Mouse (Mus musculus) T-helper 2 cell (primary cell): Measurements from ENCODE around the gene Rasgef1c.

Source experiments
- in situ Hi-C: fragments of 300-600 bp; cut with MboI, MseI; formaldehyde crosslinking; loops from one replicate; pipeline ENCODE4 v1.15.1; 2025; ENCODE audit warnings: high pct_unique_total_duplicates

Rasgef1c gene

GRCm38 (mm10) chr11:49901659-49902458, at the start of gene Rasgef1c:
TSS of gene Rasgef1c (plus strand) at chr11:49901835.
- in situ Hi-C loops = no loop called here

- in situ Hi-C loops = no loop called here
Measured at GRCm38 (mm10) chr11:49855144-49855543, 46.5 kb upstream of the Rasgef1c start.

GRCm38 (mm10) chr11:49861139-49861538, 40.5 kb upstream of the Rasgef1c start:
- in situ Hi-C loops = no loop called here

DNA sequence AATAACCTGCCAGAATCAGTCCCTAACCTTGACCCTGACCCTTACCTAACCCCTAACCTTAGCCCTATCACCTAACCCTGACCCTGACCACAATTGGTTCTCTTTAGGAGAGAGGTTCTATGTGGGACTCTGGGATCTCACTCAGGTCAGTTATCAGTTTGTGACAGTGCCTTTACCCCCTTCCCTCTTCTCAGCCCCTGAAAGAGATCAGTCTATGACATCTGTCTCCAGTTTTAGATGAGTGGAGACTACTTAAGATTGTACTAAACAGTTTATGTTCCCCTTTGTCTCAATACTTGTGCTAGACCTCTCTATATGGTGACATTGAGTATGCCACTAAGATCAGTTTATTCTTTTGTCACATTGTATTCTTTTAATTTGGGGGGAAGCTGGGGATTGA, 37.7 kb upstream of the Rasgef1c start:
- in situ Hi-C loops = no loop called here

GRCm38 (mm10) chr11:49867320-49867719, 34.3 kb upstream of the Rasgef1c start:
- in situ Hi-C loops = no loop called here

- in situ Hi-C loops = loop anchor here (5.0 kb wide), 1 partner anchor 132 kb away; no protein-coding TSS in a partner anchor
Measured at GRCm38 (mm10) chr11:49869762-49870161, 31.9 kb upstream of the Rasgef1c start.

DNA sequence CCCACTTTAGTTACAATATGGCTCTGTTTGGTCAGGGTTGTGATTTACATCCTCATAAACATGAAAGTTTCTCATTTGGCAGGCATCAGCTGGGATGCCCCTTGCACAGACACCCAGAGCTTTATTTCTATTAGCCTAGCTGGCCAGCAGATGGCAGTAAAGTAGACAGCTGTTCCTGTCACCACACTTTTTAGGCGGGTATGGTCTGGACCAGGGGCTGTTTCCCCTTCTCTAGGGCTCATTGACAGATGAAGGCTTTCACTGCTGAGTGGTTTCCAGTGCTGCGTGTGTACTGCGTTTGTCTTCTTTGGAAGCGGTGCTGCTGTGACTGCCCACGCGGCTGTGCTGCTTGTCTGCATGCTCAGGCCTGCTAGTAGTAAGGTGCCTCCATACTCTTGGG, 29.7 kb upstream of the Rasgef1c start:
- in situ Hi-C loops = loop anchor here (5.0 kb wide), 1 partner anchor 135 kb away; no protein-coding TSS in a partner anchor

DNA sequence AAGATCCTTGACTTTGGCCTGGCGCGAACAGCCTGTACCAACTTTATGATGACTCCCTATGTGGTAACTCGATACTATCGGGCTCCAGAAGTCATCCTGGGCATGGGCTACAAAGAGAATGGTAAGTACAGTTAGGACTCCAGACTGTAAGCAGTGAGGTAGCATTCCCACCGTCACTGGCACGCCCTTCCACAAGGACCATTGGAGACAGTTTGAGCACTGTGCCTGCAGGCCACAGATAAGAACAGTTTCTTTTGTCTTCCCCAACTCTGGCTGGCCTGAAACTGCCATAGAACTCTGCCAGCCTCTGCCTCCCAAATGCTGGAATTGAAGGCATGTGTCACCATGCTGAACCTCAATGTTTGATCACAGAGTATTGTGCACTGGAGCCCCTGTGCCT, 28.9 kb upstream of the Rasgef1c start:
- in situ Hi-C loops = loop anchor here (5.0 kb wide), 1 partner anchor 135 kb away; no protein-coding TSS in a partner anchor

DNA sequence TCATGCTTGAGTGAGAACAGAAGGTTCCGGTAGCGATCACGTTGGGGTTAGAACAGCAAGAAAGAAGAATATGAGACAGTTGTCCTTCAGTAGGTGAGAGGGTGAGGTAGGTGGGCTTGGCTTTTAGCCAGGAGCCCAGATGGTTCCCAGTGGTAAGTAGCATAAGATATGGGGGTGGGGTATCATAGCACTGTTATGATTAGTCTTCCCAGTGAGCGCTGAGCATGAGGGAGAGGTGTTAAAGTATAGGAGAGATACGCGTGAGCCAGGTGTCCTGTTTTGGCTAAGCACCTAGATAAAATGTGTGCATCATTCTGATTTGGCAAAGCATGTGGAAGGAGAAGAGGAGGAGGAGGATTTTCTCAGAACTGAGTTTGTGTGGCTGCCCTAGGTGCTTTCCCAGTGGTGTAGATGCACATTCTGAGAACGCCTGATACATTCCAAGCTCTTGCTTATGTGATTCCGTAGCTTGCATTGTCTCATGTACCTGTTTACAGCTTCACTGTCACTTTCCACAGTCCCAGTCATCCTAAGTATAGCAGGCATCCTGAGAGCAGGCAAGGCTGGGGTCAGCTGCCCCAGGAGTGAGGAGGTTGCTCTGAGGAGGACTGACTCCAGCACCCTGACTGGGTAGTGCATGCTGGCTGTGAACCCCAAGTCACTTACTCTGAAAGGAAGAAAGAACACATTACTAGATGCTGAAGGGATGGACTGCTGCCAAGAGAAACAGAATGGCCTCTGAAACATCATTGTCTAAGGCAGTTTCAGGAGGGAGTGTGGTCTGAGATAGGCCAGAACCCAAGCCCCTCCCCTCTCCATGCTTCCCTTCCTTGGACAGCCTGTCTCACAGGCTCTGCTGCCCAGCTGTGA, 24.5 kb upstream of the Rasgef1c start:
- in situ Hi-C loops = no loop called here

GRCm38 (mm10) chr11:49879950-49880642, 21.5 kb upstream of the Rasgef1c start:
- in situ Hi-C loops = no loop called here

- in situ Hi-C loops = no loop called here
Measured at GRCm38 (mm10) chr11:49883394-49883793, 18.2 kb upstream of the Rasgef1c start.

DNA sequence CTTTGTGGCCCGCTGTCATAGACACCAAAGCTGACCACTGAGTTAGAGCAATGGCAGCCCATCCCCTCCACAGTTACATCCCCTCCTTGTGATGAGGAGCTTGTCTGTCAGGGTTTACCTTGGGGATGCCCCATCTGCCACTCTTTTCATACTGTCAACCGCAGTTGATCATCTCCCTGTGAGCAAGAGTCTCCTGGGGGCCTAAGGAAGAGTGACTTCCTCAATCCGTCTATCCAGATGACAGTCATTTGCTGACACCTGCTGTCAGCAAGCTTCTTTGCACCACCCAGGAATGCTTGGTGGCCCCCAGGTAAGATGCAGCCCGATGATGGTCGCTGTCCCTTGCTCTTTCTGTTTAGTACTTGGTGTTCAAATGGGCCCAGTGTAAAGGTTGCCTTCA, 13.2 kb upstream of the Rasgef1c start:
- in situ Hi-C loops = no loop called here

- in situ Hi-C loops = loop anchor here (5.0 kb wide), 1 partner anchor 70 kb away; no protein-coding TSS in a partner anchor
Measured at GRCm38 (mm10) chr11:49891993-49892392, 9.6 kb upstream of the Rasgef1c start.

GRCm38 (mm10) chr11:49893806-49894205, 7.8 kb upstream of the Rasgef1c start:
- in situ Hi-C loops = loop anchor here (5.0 kb wide), 1 partner anchor 68 kb away; no protein-coding TSS in a partner anchor

DNA sequence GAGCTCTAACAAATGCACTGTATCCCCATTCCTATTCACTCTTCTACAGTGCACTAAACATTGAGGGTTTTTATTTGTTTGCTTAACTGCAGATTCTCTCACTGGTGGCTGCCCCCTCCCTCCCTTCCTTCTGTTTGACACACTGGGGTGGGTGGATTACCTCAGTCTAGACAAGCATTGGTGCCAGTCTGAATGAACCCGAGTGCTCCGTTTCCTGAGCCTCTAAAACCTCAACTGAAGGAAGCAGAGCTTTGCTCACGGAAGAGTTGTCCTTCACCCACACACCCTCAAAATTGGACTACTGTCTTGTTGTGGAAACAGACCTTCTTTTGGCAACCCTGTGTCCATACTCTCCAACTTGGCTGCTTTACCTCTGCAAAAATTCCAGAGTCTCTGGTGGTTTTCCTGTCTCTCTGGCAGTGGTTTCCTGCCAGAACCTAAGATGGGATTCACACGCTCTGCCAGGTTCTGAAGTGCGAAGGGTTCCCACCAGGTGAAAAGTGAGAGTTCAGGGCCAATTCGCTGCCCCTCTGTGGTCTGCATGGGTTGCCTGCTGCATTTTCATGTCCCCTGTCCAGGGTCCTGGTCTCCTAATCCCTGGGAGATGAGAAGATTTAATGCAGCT, 5.6 kb upstream of the Rasgef1c start:
- in situ Hi-C loops = no loop called here

DNA sequence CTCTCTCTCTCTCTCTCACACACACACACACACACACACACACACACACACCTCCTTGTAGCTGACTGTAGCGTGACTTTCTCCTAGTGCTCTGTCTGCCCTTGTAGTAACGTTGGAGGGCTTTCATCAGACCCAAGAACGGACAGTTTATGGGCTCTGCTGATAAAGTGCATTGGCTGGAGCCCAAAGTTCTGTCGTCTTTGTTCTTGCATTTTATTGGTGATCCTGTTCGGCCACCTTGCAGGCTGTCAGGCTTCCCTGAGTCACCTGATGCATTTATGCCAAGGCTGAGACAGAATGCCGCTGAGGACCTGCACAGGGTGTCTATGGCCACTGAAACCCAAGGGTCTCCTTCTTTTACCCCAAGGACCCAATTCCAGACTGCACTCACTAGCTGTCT, 1.6 kb upstream of the Rasgef1c start:
- in situ Hi-C loops = no loop called here

DNA sequence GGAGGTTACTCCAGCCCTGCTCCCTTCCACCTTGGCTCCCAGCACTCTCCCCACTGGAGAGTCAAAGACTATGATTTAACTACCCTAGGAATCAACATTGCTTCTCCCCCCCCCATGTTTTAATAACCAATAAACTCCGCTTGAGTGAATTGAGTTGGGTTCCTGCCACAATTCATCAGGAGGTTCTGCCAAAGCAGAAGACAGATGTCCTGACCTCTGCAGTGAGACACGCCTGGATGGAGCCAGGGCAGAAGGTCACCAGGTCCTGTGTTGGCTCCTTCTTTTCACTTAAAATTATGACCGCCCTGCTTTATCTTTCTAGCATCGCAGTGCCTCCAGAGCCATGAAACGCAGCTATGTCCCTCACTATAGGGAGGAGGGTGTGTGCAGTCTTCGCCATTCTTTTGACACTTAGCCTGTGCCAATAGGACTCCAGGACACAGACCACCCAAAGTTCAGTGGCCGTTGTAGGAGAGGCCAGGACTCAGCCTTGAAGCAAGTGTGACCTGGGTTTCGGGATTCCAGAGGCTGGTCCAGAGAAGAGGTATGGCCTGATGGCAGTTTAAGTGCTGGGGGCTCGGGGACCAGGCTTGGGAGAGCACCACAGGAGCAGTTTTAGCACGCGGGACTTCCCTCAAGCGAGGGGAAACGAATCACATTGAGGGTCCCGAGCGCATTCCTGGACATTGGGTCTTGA, 525 bp upstream of the Rasgef1c start:
- in situ Hi-C loops = no loop called here

- in situ Hi-C loops = no loop called here
Measured at GRCm38 (mm10) chr11:49903333-49903732, 1.7 kb downstream of the Rasgef1c start.

- in situ Hi-C loops = no loop called here
Measured at GRCm38 (mm10) chr11:49918521-49919180, 17.0 kb downstream of the Rasgef1c start.

DNA sequence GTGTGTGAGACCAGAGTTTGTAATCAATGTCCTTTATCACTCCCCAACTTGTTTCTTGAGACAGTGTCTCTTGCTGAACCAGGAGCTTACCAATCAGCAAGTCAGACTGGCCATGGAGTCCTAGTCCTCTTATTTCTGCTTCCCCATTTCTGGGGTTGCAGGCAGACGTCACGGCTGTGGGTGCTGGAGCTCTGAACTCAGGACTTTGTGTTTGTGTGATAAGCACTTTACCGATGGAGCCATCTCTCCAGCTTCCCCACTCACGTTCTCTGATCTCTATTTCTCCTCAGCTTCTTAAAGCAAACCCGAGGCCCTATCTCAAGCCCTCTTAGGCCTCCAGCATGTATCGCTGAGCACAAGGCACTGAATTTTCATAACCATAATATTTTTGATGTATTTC, 17.7 kb downstream of the Rasgef1c start:
- in situ Hi-C loops = no loop called here
